Mouse (Mus musculus): ENCODE data around the gene Rtn4rl2.

DNA sequence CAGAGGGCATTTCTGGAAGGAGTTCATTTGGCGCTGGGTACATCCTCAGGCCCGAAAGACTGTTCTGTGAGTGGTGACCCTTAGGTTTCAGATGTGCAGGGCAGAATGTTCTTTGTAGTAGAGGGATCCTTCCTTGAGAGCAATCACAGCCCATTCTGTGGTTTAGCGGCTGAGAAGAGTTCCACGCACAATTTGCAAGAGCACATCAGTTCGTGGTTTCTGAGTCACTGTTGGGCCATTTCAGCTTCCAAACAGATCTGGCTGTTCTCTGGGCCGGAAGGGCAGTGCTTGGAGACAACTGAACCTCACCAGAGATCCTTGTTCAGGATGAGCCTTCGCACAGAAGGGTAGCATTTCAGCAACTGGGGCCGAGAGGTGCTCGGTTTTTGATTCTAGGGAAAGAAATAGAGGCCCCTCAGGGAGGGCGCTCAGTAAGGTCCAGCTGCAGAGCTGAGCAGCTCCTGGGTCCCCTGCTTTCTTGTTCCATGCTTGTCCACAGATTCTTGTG is 33.1 kb upstream of the Rtn4rl2 start:
- TF ChIP-seq CTCF (IDR thresholded peaks at IDR 0.05; ENCODE audit: low read depth, low read length) = no peak
- TF ChIP-seq POLR2A (IDR thresholded peaks at IDR 0.05; ENCODE audit: insufficient read depth, low read length) = no peak
